29 mouse cellular contexts compared by ENCODE assay signal in genomic region chr1:158773102-158773501, GRCm38 (mm10).
DNase-seq lines count a peak whose midpoint lies in the region; ATAC-seq lines count a peak whose summit lies in the region.
"Had no signal": no experiment of that assay in that cellular context is flagged by ENCODE, and none has a peak within 500 bp of the region (broad histone marks: within the 10 kb centered on the region; RNA-seq: fewer than 3 reads in every experiment).

No protein-coding gene starts in this region.

- no peaks in the 10 kb centered on the region for H3K27me3 ChIP-seq in hindbrain, embryonic 14.5 days (ENCODE audit: control insufficient read depth, insufficient read depth, low read length)
- no peaks in the 10 kb centered on the region for H3K27me3 ChIP-seq in hindbrain, embryonic 16.5 days (replicated peaks; ENCODE audit: control insufficient read depth, insufficient read depth, low read length)
- H3K27me3 ChIP-seq in midbrain, embryonic 14.5 days (ENCODE audit: control insufficient read depth, insufficient read depth, low read length): no peaks in the 10 kb centered on the region
- no peaks in the 10 kb centered on the region for H3K27me3 ChIP-seq in midbrain, embryonic 11.5 days (ENCODE audit: control insufficient read depth, insufficient read depth, low read length)
- H3K27me3 ChIP-seq: embryonic facial prominence, embryonic 12.5 days; kidney, embryonic 15.5 days; limb, embryonic 13.5 days; Patski had no signal

- peak; percentile 40; the same call in 1 of the 2 replicates for ATAC-seq in hindbrain, embryonic 14.5 days (ENCODE audit: low FRiP score)
- no peak for ATAC-seq in hindbrain, embryonic 16.5 days
- ATAC-seq in midbrain, embryonic 14.5 days (ENCODE audit: low FRiP score, low TSS enrichment): no peak
- no peak for ATAC-seq in midbrain, embryonic 11.5 days (ENCODE audit: low FRiP score)
- no peak for ATAC-seq in activated CD4-positive, CD25-positive, alpha-beta regulatory T cell, adult 4 months
- ATAC-seq: forebrain, postnatal 0 days; inflammation-experienced regulatory T-cells, adult 6 months; Patski had no signal

- H3K4me2 ChIP-seq in hindbrain, embryonic 14.5 days (replicated peaks): no peak overlapping the region
- no peak overlapping the region for H3K4me2 ChIP-seq in hindbrain, embryonic 16.5 days (ENCODE audit: low read length)
- H3K4me2 ChIP-seq in midbrain, embryonic 14.5 days (ENCODE audit: low read length): no peak overlapping the region
- no peak overlapping the region for H3K4me2 ChIP-seq in midbrain, embryonic 11.5 days
- H3K4me2 ChIP-seq: embryonic facial prominence, embryonic 12.5 days; kidney, embryonic 15.5 days; limb, embryonic 13.5 days; liver, embryonic 11.5 days had no signal

- no peaks in the 10 kb centered on the region for H3K36me3 ChIP-seq in hindbrain, embryonic 14.5 days (replicated peaks; ENCODE audit: control insufficient read depth, insufficient read depth)
- no peaks in the 10 kb centered on the region for H3K36me3 ChIP-seq in hindbrain, embryonic 16.5 days (ENCODE audit: control insufficient read depth, insufficient read depth, low read length)
- H3K36me3 ChIP-seq in midbrain, embryonic 14.5 days (ENCODE audit: control insufficient read depth, insufficient read depth, low read length): no peaks in the 10 kb centered on the region
- no peaks in the 10 kb centered on the region for H3K36me3 ChIP-seq in midbrain, embryonic 11.5 days (ENCODE audit: control insufficient read depth, insufficient read depth, low read length)
- H3K36me3 ChIP-seq: embryonic facial prominence, embryonic 12.5 days; forebrain, embryonic 10.5 days; kidney, embryonic 15.5 days; limb, embryonic 13.5 days; midbrain, embryonic 10.5 days had no signal

- no peaks in the 10 kb centered on the region for H3K9me3 ChIP-seq in hindbrain, embryonic 14.5 days (ENCODE audit: control insufficient read depth, low read length)
- no peaks in the 10 kb centered on the region for H3K9me3 ChIP-seq in hindbrain, embryonic 16.5 days (ENCODE audit: control insufficient read depth, low read length)
- no peaks in the 10 kb centered on the region for H3K9me3 ChIP-seq in midbrain, embryonic 14.5 days (ENCODE audit: control insufficient read depth, low read length)
- no peaks in the 10 kb centered on the region for H3K9me3 ChIP-seq in midbrain, embryonic 11.5 days (ENCODE audit: control insufficient read depth, low read length)
- H3K9me3 ChIP-seq: embryonic facial prominence, embryonic 12.5 days; forebrain, embryonic 10.5 days; kidney, embryonic 15.5 days; limb, embryonic 13.5 days; midbrain, embryonic 10.5 days had no signal

- no peaks in the 10 kb centered on the region for H3K4me1 ChIP-seq in hindbrain, embryonic 14.5 days (replicated peaks; ENCODE audit: control insufficient read depth, insufficient read depth, low read length)
- H3K4me1 ChIP-seq in hindbrain, embryonic 16.5 days (ENCODE audit: control insufficient read depth, insufficient read depth, low read depth, low read length): no peaks in the 10 kb centered on the region
- H3K4me1 ChIP-seq in midbrain, embryonic 14.5 days (ENCODE audit: control insufficient read depth, insufficient read depth, low read length): no peaks in the 10 kb centered on the region
- H3K4me1 ChIP-seq in midbrain, embryonic 11.5 days (ENCODE audit: control insufficient read depth, insufficient read depth, low read length): no peaks in the 10 kb centered on the region
- H3K4me1 ChIP-seq: embryonic facial prominence, embryonic 12.5 days; forebrain, embryonic 10.5 days; kidney, embryonic 15.5 days; limb, embryonic 13.5 days; midbrain, embryonic 10.5 days had no signal

- no peak overlapping the region for H3K4me3 ChIP-seq in hindbrain, embryonic 14.5 days (replicated peaks; ENCODE audit: low read length)
- no peak overlapping the region for H3K4me3 ChIP-seq in hindbrain, embryonic 16.5 days (ENCODE audit: low read length)
- no peak overlapping the region for H3K4me3 ChIP-seq in midbrain, embryonic 14.5 days (replicated peaks; ENCODE audit: low read depth, low read length)
- no peak overlapping the region for H3K4me3 ChIP-seq in midbrain, embryonic 11.5 days (ENCODE audit: low read depth, low read length)
- H3K4me3 ChIP-seq: embryonic facial prominence, embryonic 12.5 days; forebrain, embryonic 10.5 days; kidney, embryonic 15.5 days; layer of hippocampus, adult 2 months; left cerebral cortex, adult 2 months; limb, embryonic 13.5 days; midbrain, embryonic 10.5 days had no signal

- H3K27ac ChIP-seq in hindbrain, embryonic 14.5 days: no peak overlapping the region
- H3K27ac ChIP-seq in hindbrain, embryonic 16.5 days (ENCODE audit: low read depth, low read length): no peak overlapping the region
- no peak overlapping the region for H3K27ac ChIP-seq in midbrain, embryonic 14.5 days (replicated peaks; ENCODE audit: low read depth, low read length)
- no peak overlapping the region for H3K27ac ChIP-seq in midbrain, embryonic 11.5 days (ENCODE audit: low read depth, low read length)
- H3K27ac ChIP-seq: embryonic facial prominence, embryonic 12.5 days; forebrain, embryonic 10.5 days; kidney, embryonic 15.5 days; layer of hippocampus, adult 2 months; left cerebral cortex, adult 2 months; limb, embryonic 13.5 days; midbrain, embryonic 10.5 days had no signal

- DNase-seq in embryo, embryonic 10.5 days (ENCODE audit: low spot score): peak; percentile 10
- DNase-seq in embryo, embryonic 10 days (ENCODE audit: low spot score): no peak
- DNase-seq in hindbrain, embryonic 14.5 days (ENCODE audit: low spot score): peak; percentile 66
- peak; percentile 46 for DNase-seq in midbrain, embryonic 14.5 days
- no peak for DNase-seq in midbrain, embryonic 11.5 days (ENCODE audit: low spot score, missing footprints)
- peak; percentile 12 for DNase-seq in mesoderm, embryonic 11.5 days (ENCODE audit: low read depth, low spot score)
- DNase-seq: adrenal gland, postnatal 14 days; cerebellum, adult 18-20 months; cerebellum, postnatal 36 days; forebrain, postnatal 0 days; heart, postnatal 14 days; kidney, adult 18-20 months; kidney, postnatal 36 days; lung, postnatal 10 days; spleen, adult 18-20 months; thymus, adult 2 months; thymus, postnatal 36 days had no signal

- no peak overlapping the region for H3K9ac ChIP-seq in hindbrain, embryonic 14.5 days
- H3K9ac ChIP-seq in hindbrain, embryonic 16.5 days (ENCODE audit: low read depth, low read length): no peak overlapping the region
- H3K9ac ChIP-seq in midbrain, embryonic 14.5 days (replicated peaks; ENCODE audit: low read length): no peak overlapping the region
- H3K9ac ChIP-seq in midbrain, embryonic 11.5 days (ENCODE audit: low read length): no peak overlapping the region
- H3K9ac ChIP-seq: embryonic facial prominence, embryonic 12.5 days; forebrain, postnatal 0 days; kidney, embryonic 15.5 days; limb, embryonic 13.5 days had no signal

Comparison
In these comparisons a context has a peak if more than half of its experiments do, and no peak if none do; other contexts are left out.
1. DNase-seq: peak in embryo, embryonic 10.5 days (single experiment), hindbrain, embryonic 14.5 days (single experiment), midbrain, embryonic 14.5 days (single experiment) and mesoderm, embryonic 11.5 days (single experiment); none in embryo, embryonic 10 days (single experiment) and midbrain, embryonic 11.5 days (single experiment).